Mouse (Mus musculus) MEL (cell line): ENCODE measurements around the gene Cpm. TPM values are rescaled to one million over a fixed set of nuclear protein-coding genes. Genes with fewer than 3 reads are reported as not detected.

Experiments used
- DNase-seq: peaks from one replicate; pipeline ENCODE4 v3.0.0; 2011; ENCODE audit warnings: low read depth, low spot score
- H3K27ac ChIP-seq: 2 replicates; pipeline ENCODE4 v1.5.1; 2012; ENCODE audit warnings: low read depth, mild to moderate bottlenecking, control low read depth, low read length, moderate library complexity; ENCODE audit not compliant: control insufficient read depth
- H3K27me3 ChIP-seq, 2 experiments: fragments of 150-350 bp in 1 of 2; sonication (generic) in 1 of 2; 2 replicates each; pipeline ENCODE4 v1.6.1; 2012; ENCODE audit warnings: low read length in 2 of 2, mild to moderate bottlenecking in 2 of 2, improper control_type of control experiment in 1 of 2, moderate library complexity in 1 of 2; ENCODE audit not compliant: insufficient read depth in 2 of 2, control insufficient read depth in 1 of 2
- H3K36me3 ChIP-seq, 2 experiments: 2 replicates each; pipeline ENCODE4 v1.6.1; 2012 to 2014; ENCODE audit warnings: low read length in 2 of 2, improper control_type of control experiment in 1 of 2, inconsistent platforms in 1 of 2, mild to moderate bottlenecking in 1 of 2; ENCODE audit not compliant: insufficient read depth in 2 of 2, control insufficient read depth in 1 of 2
- H3K4me1 ChIP-seq, 2 experiments: fragments of 150-350 bp in 1 of 2; sonication (generic) in 1 of 2; 2 replicates each; pipeline ENCODE4 v1.6.1; 2012; ENCODE audit warnings: low read length in 2 of 2, improper control_type of control experiment in 1 of 2, mild to moderate bottlenecking in 1 of 2; ENCODE audit not compliant: insufficient read depth in 2 of 2, control insufficient read depth in 1 of 2
- H3K4me3 ChIP-seq, 2 experiments: fragments of 150-350 bp in 1 of 2; sonication (generic) in 1 of 2; 2 replicates each; pipeline ENCODE4 v1.5.1; 2012; ENCODE audit warnings: low read depth in 2 of 2, low read length in 2 of 2, mild to moderate bottlenecking in 2 of 2, moderate library complexity in 2 of 2, control low read depth in 1 of 2, improper control_type of control experiment in 1 of 2; ENCODE audit not compliant: control insufficient read depth in 1 of 2, insufficient read depth in 1 of 2
- H3K79me2 ChIP-seq: 2 replicates; pipeline ENCODE4 v1.6.1; 2012; ENCODE audit warnings: mild to moderate bottlenecking, low read length, moderate library complexity; ENCODE audit not compliant: control insufficient read depth, poor library complexity, insufficient read depth
- H3K9ac ChIP-seq: 2 replicates; pipeline ENCODE4 v1.6.1; 2012; ENCODE audit warnings: low read depth, mild to moderate bottlenecking, control low read depth, low read length, moderate library complexity; ENCODE audit not compliant: control insufficient read depth, poor library complexity, severe bottlenecking
- H3K9me3 ChIP-seq: fragments of 150-350 bp; sonication (generic); replicated peaks from 2 replicates; pipeline ENCODE4 v1.6.1; 2012; ENCODE audit warnings: mild to moderate bottlenecking, low read length, improper control_type of control experiment, moderate library complexity; ENCODE audit not compliant: insufficient read depth
- CHD1 ChIP-seq: IDR thresholded peaks from 2 replicates; pipeline ENCODE4 v1.6.1; 2012; ENCODE audit warnings: low read depth, mild to moderate bottlenecking, inconsistent platforms, low read length, improper control_type of control experiment
- CHD2 ChIP-seq: IDR thresholded peaks from 2 replicates; pipeline ENCODE4 v1.6.1; 2011; ENCODE audit warnings: low read length, improper control_type of control experiment
- CTCF ChIP-seq, 3 experiments: IDR thresholded peaks in 2 of 3; conservative IDR thresholded peaks in 1 of 3; 2 replicates each; pipeline ENCODE4 v1.5.1; 2011 to 2012; ENCODE audit warnings: low read length in 3 of 3, low read depth in 2 of 3, mild to moderate bottlenecking in 2 of 3, improper control_type of control experiment in 1 of 3, inconsistent platforms in 1 of 3, mixed read lengths in 1 of 3, moderate library complexity in 1 of 3; ENCODE audit not compliant: control insufficient read depth in 1 of 3, insufficient read depth in 1 of 3, poor library complexity in 1 of 3, severe bottlenecking in 1 of 3
- E2F4 ChIP-seq: IDR thresholded peaks from 2 replicates; pipeline ENCODE4 v1.6.1; 2011; ENCODE audit warnings: low read depth, low read length, improper control_type of control experiment, borderline replicate concordance
- ELF1 ChIP-seq: IDR thresholded peaks from 2 replicates; pipeline ENCODE4 v1.6.1; 2014; ENCODE audit warnings: low read depth, mild to moderate bottlenecking, inconsistent platforms, low read length, improper control_type of control experiment, moderate library complexity
- EP300 ChIP-seq, 2 experiments: IDR thresholded peaks; 2 replicates each; pipeline ENCODE4 v1.6.1; 2011; ENCODE audit warnings: improper control_type of control experiment in 2 of 2, low read length in 2 of 2, low read depth in 1 of 2, mild to moderate bottlenecking in 1 of 2
- ETS1 ChIP-seq: IDR thresholded peaks from 2 replicates; pipeline ENCODE4 v1.6.1; 2012; ENCODE audit warnings: low read depth, mild to moderate bottlenecking, inconsistent platforms, low read length, improper control_type of control experiment, moderate library complexity
- GABPA ChIP-seq: IDR thresholded peaks from 2 replicates; pipeline ENCODE4 v1.6.1; 2012; ENCODE audit warnings: low read depth, mild to moderate bottlenecking, inconsistent platforms, low read length, improper control_type of control experiment, moderate library complexity
- GATA1 ChIP-seq: IDR thresholded peaks from 2 replicates; pipeline ENCODE4 v1.6.1; 2011; ENCODE audit warnings: low read depth, low read length, improper control_type of control experiment
- MAFK ChIP-seq: IDR thresholded peaks from 2 replicates; pipeline ENCODE4 v1.6.1; 2011; ENCODE audit warnings: low read depth, mild to moderate bottlenecking, low read length, improper control_type of control experiment, borderline replicate concordance
- MAZ ChIP-seq: IDR thresholded peaks from 2 replicates; pipeline ENCODE4 v1.6.1; 2012; ENCODE audit warnings: low read depth, mild to moderate bottlenecking, inconsistent platforms, low read length, improper control_type of control experiment
- MXI1 ChIP-seq: IDR thresholded peaks from 2 replicates; pipeline ENCODE4 v1.6.1; 2011; ENCODE audit warnings: mild to moderate bottlenecking, low read depth, low read length, improper control_type of control experiment
- MYB ChIP-seq: IDR thresholded peaks from 2 replicates; pipeline ENCODE4 v1.6.1; 2011; ENCODE audit warnings: mild to moderate bottlenecking, low read depth, low read length, improper control_type of control experiment
- MYC ChIP-seq: IDR thresholded peaks from 2 replicates; pipeline ENCODE4 v1.6.1; 2011; ENCODE audit warnings: low read depth, mild to moderate bottlenecking, low read length, improper control_type of control experiment, moderate library complexity
- NELFE ChIP-seq: IDR thresholded peaks from 2 replicates; pipeline ENCODE4 v1.6.1; 2011; ENCODE audit warnings: low read depth, low read length, improper control_type of control experiment
- POLR2A ChIP-seq, 2 experiments: IDR thresholded peaks; 2 replicates each; pipeline ENCODE4 v1.6.1; 2011 to 2012; ENCODE audit warnings: low read length in 2 of 2, mild to moderate bottlenecking in 2 of 2, control low read depth in 1 of 2, improper control_type of control experiment in 1 of 2, low read depth in 1 of 2, moderate library complexity in 1 of 2; ENCODE audit not compliant: control insufficient read depth in 1 of 2, insufficient read depth in 1 of 2, poor library complexity in 1 of 2
- POLR2AphosphoS2 ChIP-seq: IDR thresholded peaks from 2 replicates; pipeline ENCODE4 v1.6.1; 2011; ENCODE audit warnings: low read length, improper control_type of control experiment
- POLR2AphosphoS5 ChIP-seq: IDR thresholded peaks from 2 replicates; pipeline ENCODE4 v1.6.1; 2012; ENCODE audit warnings: low read depth, borderline replicate concordance, mild to moderate bottlenecking, inconsistent platforms, low read length, moderate library complexity, mixed read lengths
- RAD21 ChIP-seq: IDR thresholded peaks from 2 replicates; pipeline ENCODE4 v1.6.1; 2011; ENCODE audit warnings: mild to moderate bottlenecking, low read depth, low read length, improper control_type of control experiment
- RCOR1 ChIP-seq: IDR thresholded peaks from 2 replicates; pipeline ENCODE4 v1.6.1; 2012; ENCODE audit warnings: low read depth, mild to moderate bottlenecking, inconsistent platforms, low read length, improper control_type of control experiment
- SIN3A ChIP-seq: IDR thresholded peaks from 2 replicates; pipeline ENCODE4 v1.6.1; 2012; ENCODE audit warnings: low read length, improper control_type of control experiment, inconsistent platforms
- TBP ChIP-seq: IDR thresholded peaks from 2 replicates; pipeline ENCODE4 v1.8.0; 2011; ENCODE audit warnings: low read depth, low read length, improper control_type of control experiment
- TCF12 ChIP-seq: IDR thresholded peaks from 2 replicates; pipeline ENCODE4 v1.6.1; 2014; ENCODE audit warnings: low read depth, mild to moderate bottlenecking, inconsistent platforms, low read length, improper control_type of control experiment, moderate library complexity
- UBTF ChIP-seq: IDR thresholded peaks from 2 replicates; pipeline ENCODE4 v1.6.1; 2012; ENCODE audit warnings: low read depth, mild to moderate bottlenecking, inconsistent platforms, low read length, improper control_type of control experiment, moderate library complexity, borderline replicate concordance; ENCODE audit not compliant: insufficient read depth
- USF1 ChIP-seq: IDR thresholded peaks from 2 replicates; pipeline ENCODE4 v1.6.1; 2014; ENCODE audit warnings: low read depth, mild to moderate bottlenecking, inconsistent platforms, low read length, improper control_type of control experiment, moderate library complexity
- USF2 ChIP-seq, 2 experiments: IDR thresholded peaks; 2 replicates each; pipeline ENCODE4 v1.6.1; 2011 to 2012; ENCODE audit warnings: improper control_type of control experiment in 2 of 2, low read length in 2 of 2, borderline replicate concordance in 1 of 2, inconsistent platforms in 1 of 2, low read depth in 1 of 2, mild to moderate bottlenecking in 1 of 2; ENCODE audit not compliant: insufficient read depth in 1 of 2
- ZMIZ1 ChIP-seq: IDR thresholded peaks from 2 replicates; pipeline ENCODE4 v1.6.1; 2012; ENCODE audit warnings: low read depth, mild to moderate bottlenecking, inconsistent platforms, low read length, improper control_type of control experiment, moderate library complexity
- polyA plus RNA-seq, 2 experiments: library from polyadenylated mRNA; stranded (reverse) in 1 of 2; unstranded in 1 of 2; fragments of >175 nt in 1 of 2; fragments of >200 nt in 1 of 2; gene quantifications; 2 replicates each; pipeline versions ENCODE4 v1.2.1 to v1.2.4; 2012; ENCODE audit warnings: low replicate concordance in 2 of 2, low read depth in 1 of 2; ENCODE audit not compliant: insufficient read length in 2 of 2, insufficient read depth in 1 of 2, missing spikeins in 1 of 2
- total RNA-seq: library from RNA; depleted of rRNA; stranded (reverse); fragments of 300-350 nt; gene quantifications from 2 replicates; pipeline ENCODE4 v1.2.3, GENCODE M21; 2012

Gene Cpm
- total and polyA plus RNA-seq, 3 experiments, result 0.04 to 0.40 TPM; not detected in 1

DNA sequence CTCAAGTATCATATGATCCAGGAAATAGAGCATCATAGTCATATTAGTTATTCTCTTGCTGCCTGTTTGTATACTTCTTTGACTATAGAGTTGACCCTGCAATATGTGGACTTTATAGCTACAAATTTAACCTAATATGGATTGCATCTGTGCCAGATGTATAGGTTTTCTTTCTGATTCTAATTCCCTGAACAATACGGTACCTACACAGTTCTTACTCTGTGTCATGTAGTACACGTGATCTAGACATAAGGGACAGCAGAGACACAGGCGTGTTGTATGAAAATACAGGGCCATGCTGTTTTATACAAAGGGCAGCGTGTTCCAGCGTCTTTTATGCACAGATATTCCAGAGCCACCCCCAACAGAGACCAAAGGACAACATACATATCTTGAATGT lies 48.9 kb upstream of the Cpm start:
- no peak for DNase-seq
- no peaks in the 10 kb centered on the region for H3K4me1 ChIP-seq
- H3K27ac ChIP-seq, result no peak overlapping the region
- H3K27me3 ChIP-seq, result no peaks in the 10 kb centered on the region
- no peak overlapping the region for H3K4me3 ChIP-seq
- no peaks in the 10 kb centered on the region for H3K36me3 ChIP-seq
- H3K9me3 ChIP-seq, result no peaks in the 10 kb centered on the region
- H3K9ac ChIP-seq, result no peak overlapping the region
- no peaks in the 10 kb centered on the region for H3K79me2 ChIP-seq
- TF ChIP-seq POLR2AphosphoS5, result no peak
- no peak for TF ChIP-seq TBP
- no peak for TF ChIP-seq POLR2A (IDR thresholded peaks at IDR 0.05; ENCODE audit: control insufficient read depth in 1 of 2, insufficient read depth in 1 of 2, low read depth in 1 of 2, low read length in 2 of 2, poor library complexity in 1 of 2)
- no peak for TF ChIP-seq USF2 (IDR thresholded peaks at IDR 0.05; ENCODE audit: borderline replicate concordance in 1 of 2, insufficient read depth in 1 of 2, low read depth in 1 of 2, low read length in 2 of 2)
- TF ChIP-seq CHD2, result no peak
- no peak for TF ChIP-seq RAD21
- TF ChIP-seq GABPA, result no peak
- TF ChIP-seq USF1, result no peak
- TF ChIP-seq MXI1, result no peak
- no peak for TF ChIP-seq MYC
- TF ChIP-seq MYB, result no peak
- TF ChIP-seq POLR2AphosphoS2, result no peak
- no peak for TF ChIP-seq MAFK
- TF ChIP-seq EP300 (IDR thresholded peaks at IDR 0.05; ENCODE audit: low read depth in 1 of 2, low read length in 2 of 2), result no peak

DNA sequence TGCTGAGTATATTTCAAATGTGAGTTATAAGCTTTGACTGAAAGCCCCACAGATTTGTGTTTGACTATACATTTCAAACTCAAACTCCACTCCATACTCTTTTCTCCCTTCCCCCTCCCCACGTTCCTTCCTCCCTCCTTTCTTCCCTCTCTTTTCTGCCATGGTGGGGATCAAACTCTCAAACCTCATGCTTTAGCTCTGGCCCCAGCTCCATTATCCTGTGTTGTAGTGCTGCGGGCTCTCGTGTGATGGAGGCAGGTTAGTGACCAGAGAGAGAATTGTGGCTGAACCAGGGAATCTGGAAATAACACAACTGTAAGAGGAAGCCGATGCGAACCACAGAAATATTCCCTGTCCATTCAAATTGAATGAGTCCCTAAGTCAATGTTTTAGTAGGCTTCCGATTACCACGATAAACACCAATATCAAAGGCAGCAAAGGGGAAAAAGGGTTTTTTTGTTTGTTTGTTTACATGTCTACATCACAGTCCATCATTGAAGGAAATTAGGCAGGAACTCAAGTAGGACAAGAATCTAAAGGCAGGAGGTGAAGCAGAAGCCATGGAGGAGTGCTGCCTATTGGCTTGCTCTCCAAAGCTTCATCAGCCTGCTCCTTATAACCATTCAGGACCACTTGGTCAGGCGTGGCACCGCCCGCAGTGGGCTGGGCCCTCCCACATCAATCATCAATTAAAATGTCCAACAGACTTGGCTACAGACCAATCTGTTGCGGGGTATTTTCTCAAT lies 48.1 kb upstream of the Cpm start:
- H3K79me2 ChIP-seq, result no peaks in the 10 kb centered on the region
- no peak overlapping the region for H3K27ac ChIP-seq
- no peaks in the 10 kb centered on the region for H3K4me1 ChIP-seq
- no peak for TF ChIP-seq MAFK
- TF ChIP-seq UBTF, result no peak
- no peak for TF ChIP-seq MXI1
- TF ChIP-seq MAZ, result no peak
- no peak for TF ChIP-seq E2F4
- no peak for TF ChIP-seq SIN3A
- no peak for TF ChIP-seq RCOR1
- TF ChIP-seq NELFE, result no peak
- no peak for TF ChIP-seq ETS1
- no peak for TF ChIP-seq ZMIZ1
- no peak for TF ChIP-seq USF2 (IDR thresholded peaks at IDR 0.05; ENCODE audit: borderline replicate concordance in 1 of 2, insufficient read depth in 1 of 2, low read depth in 1 of 2, low read length in 2 of 2)
- TF ChIP-seq MYC, result no peak
- no peak for TF ChIP-seq ELF1
- TF ChIP-seq POLR2A (IDR thresholded peaks at IDR 0.05; ENCODE audit: control insufficient read depth in 1 of 2, insufficient read depth in 1 of 2, low read depth in 1 of 2, low read length in 2 of 2, poor library complexity in 1 of 2), result no peak
- no peak for TF ChIP-seq CTCF (IDR thresholded peaks at IDR 0.05 in 2 of 3, conservative IDR thresholded peaks at IDR 0.05 in 1 of 3; ENCODE audit: control insufficient read depth in 1 of 3, insufficient read depth in 1 of 3, low read depth in 2 of 3, low read length in 3 of 3, poor library complexity in 1 of 3, severe bottlenecking in 1 of 3)
- no peak for TF ChIP-seq CHD1
- TF ChIP-seq TCF12, result no peak
- TF ChIP-seq EP300 (IDR thresholded peaks at IDR 0.05; ENCODE audit: low read depth in 1 of 2, low read length in 2 of 2), result no peak
- TF ChIP-seq GATA1, result no peak
- TF ChIP-seq, all 39 proteins: peak for 0
- no peak for DNase-seq
- Histone ChIP-seq H3K4me3 (no peak overlapping the region), H3K27me3 (no peaks in the 10 kb centered on the region), H3K9ac (no peak overlapping the region), H3K9me3 (no peaks in the 10 kb centered on the region), H3K36me3 (no peaks in the 10 kb centered on the region)
